Mouse (Mus musculus): ENCODE results near the gene Adamts6.

Gene Adamts6

GRCm38 (mm10) chr13:104287366-104288225, at the start of gene Adamts6:
TSS of gene Adamts6 (plus strand) at chr13:104287835.
- peak; percentile 22 for DNase-seq (ENCODE audit: low spot score)

GRCm38 (mm10) chr13:104258997-104259396, 28.6 kb upstream of the Adamts6 start:
- DNase-seq (ENCODE audit: low spot score): no peak

- peak; percentile 3 for DNase-seq (ENCODE audit: low spot score)
These were observed 2.6 kb upstream of the Adamts6 start for GRCm38 (mm10) chr13:104285031-104285431.

GRCm38 (mm10) chr13:104285737-104286311, 1.8 kb upstream of the Adamts6 start:
- DNase-seq (ENCODE audit: low spot score): peak; percentile 44

- DNase-seq (ENCODE audit: low spot score): no peak
These were observed 1.3 kb upstream of the Adamts6 start for GRCm38 (mm10) chr13:104286336-104286735.

- DNase-seq (ENCODE audit: low spot score): peak; percentile 89
These were observed 732 bp upstream of the Adamts6 start for GRCm38 (mm10) chr13:104286897-104287309.

GRCm38 (mm10) chr13:104288226-104288859, 708 bp downstream of the Adamts6 start:
- peak; percentile 74 for DNase-seq (ENCODE audit: low spot score)

- no peak for DNase-seq (ENCODE audit: low spot score)
These were observed 1.5 kb downstream of the Adamts6 start for GRCm38 (mm10) chr13:104289176-104289575.

- DNase-seq (ENCODE audit: low spot score): no peak
These were observed 7.8 kb downstream of the Adamts6 start for GRCm38 (mm10) chr13:104295472-104295871.

GRCm38 (mm10) chr13:104329336-104329735, 41.7 kb downstream of the Adamts6 start:
- no peak for DNase-seq (ENCODE audit: low spot score)

- no peak for DNase-seq (ENCODE audit: low spot score)
These were observed 42.1 kb downstream of the Adamts6 start for GRCm38 (mm10) chr13:104329742-104330141.

- no peak for DNase-seq (ENCODE audit: low spot score)
These were observed 65.0 kb downstream of the Adamts6 start for GRCm38 (mm10) chr13:104352590-104352989.

GRCm38 (mm10) chr13:104393427-104394356, 106.1 kb downstream of the Adamts6 start:
- peak; percentile 7 for DNase-seq (ENCODE audit: low spot score)

- no peak for DNase-seq (ENCODE audit: low spot score)
These were observed 110.2 kb downstream of the Adamts6 start for GRCm38 (mm10) chr13:104397814-104398213.

- no peak for DNase-seq (ENCODE audit: low spot score)
These were observed 145.1 kb downstream of the Adamts6 start for GRCm38 (mm10) chr13:104432734-104433133.

- DNase-seq (ENCODE audit: low spot score): no peak
These were observed 154.9 kb downstream of the Adamts6 start for GRCm38 (mm10) chr13:104442559-104442958.

- no peak for DNase-seq (ENCODE audit: low spot score)
These were observed 157.8 kb downstream of the Adamts6 start for GRCm38 (mm10) chr13:104445437-104445836.

- no peak for DNase-seq (ENCODE audit: low spot score)
These were observed 159.3 kb downstream of the Adamts6 start for GRCm38 (mm10) chr13:104446974-104447373.

GRCm38 (mm10) chr13:104447470-104447869, 159.8 kb downstream of the Adamts6 start:
- no peak for DNase-seq (ENCODE audit: low spot score)

GRCm38 (mm10) chr13:104448349-104448748, 160.7 kb downstream of the Adamts6 start:
- no peak for DNase-seq (ENCODE audit: low spot score)

GRCm38 (mm10) chr13:104453271-104453974, 165.8 kb downstream of the Adamts6 start:
- no peak for DNase-seq (ENCODE audit: low spot score)

Data from urinary bladder, postnatal 14 days (tissue).